Mouse (Mus musculus): ENCODE measurements at regions not wholly inside any gene's neighbourhood (a gene's known extent, or its start where the extent isn't known, plus 50 kb on each side); places are given as distances from the start of the nearest gene placed in this dataset.

GRCm38 (mm10) chr13:5306688-5307087 lies 554.6 kb upstream of the Klf6 start:
- Histone ChIP-seq H3K4me3 (ENCODE audit: low read length) (no peak overlapping the region), H3K9ac (ENCODE audit: low read depth, low read length) (no peak overlapping the region), H3K27me3 (ENCODE audit: control insufficient read depth, insufficient read depth, low read length) (no peaks in the 10 kb centered on the region), H3K4me1 (ENCODE audit: control insufficient read depth, insufficient read depth, low read length) (no peaks in the 10 kb centered on the region), H3K4me2 (replicated peaks; ENCODE audit: low read depth, low read length) (no peak overlapping the region), H3K27ac (ENCODE audit: low read depth, low read length) (no peak overlapping the region), H3K36me3 (ENCODE audit: control insufficient read depth, insufficient read depth, low read length) (no peaks in the 10 kb centered on the region), H3K9me3 (ENCODE audit: control insufficient read depth, low read length) (no peaks in the 10 kb centered on the region)
- ATAC-seq (ENCODE audit: low FRiP score, low TSS enrichment), result no peak
- WGBS, result 75% methylated on average over 4 of the region's 4 CpGs

DNA sequence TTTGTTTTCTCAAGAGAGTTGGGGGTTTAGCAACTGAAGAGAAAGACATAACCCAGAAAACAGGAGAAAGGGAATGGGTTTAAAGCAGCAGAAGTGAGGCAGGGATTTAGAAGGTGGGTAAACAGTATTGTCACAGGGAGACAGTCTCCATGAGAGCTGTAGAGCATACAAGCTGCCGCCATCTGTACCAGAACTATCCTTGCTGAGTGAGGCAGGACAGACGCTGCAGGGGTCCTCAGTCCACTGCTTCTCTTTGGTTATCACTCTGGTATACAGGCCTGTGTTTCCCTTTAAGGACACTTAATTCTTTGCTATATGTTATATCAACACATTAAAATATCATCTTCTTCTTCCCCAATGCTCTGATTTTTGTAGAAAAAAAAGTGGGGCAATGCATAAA lies 548.0 kb upstream of the Klf6 start:
- H3K9ac ChIP-seq (ENCODE audit: low read depth, low read length), result no peak overlapping the region
- H3K4me3 ChIP-seq (ENCODE audit: low read length), result no peak overlapping the region
- H3K36me3 ChIP-seq (ENCODE audit: control insufficient read depth, insufficient read depth, low read length), result no peaks in the 10 kb centered on the region
- no peak overlapping the region for H3K4me2 ChIP-seq (replicated peaks; ENCODE audit: low read depth, low read length)
- ATAC-seq (ENCODE audit: low FRiP score, low TSS enrichment), result no peak
- H3K4me1 ChIP-seq (ENCODE audit: control insufficient read depth, insufficient read depth, low read length), result no peaks in the 10 kb centered on the region
- no peaks in the 10 kb centered on the region for H3K9me3 ChIP-seq (ENCODE audit: control insufficient read depth, low read length)
- no peak overlapping the region for H3K27ac ChIP-seq (ENCODE audit: low read depth, low read length)
- 46% methylated on average over 2 of the region's 2 CpGs for WGBS
- H3K27me3 ChIP-seq (ENCODE audit: control insufficient read depth, insufficient read depth, low read length), result no peaks in the 10 kb centered on the region

DNA sequence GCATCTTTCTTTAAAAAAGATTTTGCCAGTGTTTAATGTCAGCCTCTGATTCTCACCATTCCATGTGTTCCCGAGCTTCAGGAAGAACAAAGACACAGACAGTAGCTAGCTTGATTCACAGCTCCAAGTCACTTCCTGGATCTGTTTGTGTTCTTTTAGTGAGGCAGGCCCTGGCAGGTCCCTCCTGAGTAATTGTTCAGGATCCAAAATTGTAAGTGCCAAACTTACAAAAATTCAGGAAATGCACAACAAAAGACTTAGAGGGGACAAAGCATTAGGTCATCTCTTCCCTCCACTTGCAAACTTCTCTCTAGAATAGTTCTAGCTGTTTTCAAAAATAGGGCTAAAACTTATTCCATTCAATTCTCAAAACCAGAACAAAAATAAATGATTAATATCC lies 546.3 kb upstream of the Klf6 start:
- no peaks in the 10 kb centered on the region for H3K36me3 ChIP-seq (ENCODE audit: control insufficient read depth, insufficient read depth, low read length)
- no peak overlapping the region for H3K27ac ChIP-seq (ENCODE audit: low read depth, low read length)
- no peaks in the 10 kb centered on the region for H3K9me3 ChIP-seq (ENCODE audit: control insufficient read depth, low read length)
- no peak overlapping the region for H3K4me3 ChIP-seq (ENCODE audit: low read length)
- ATAC-seq (ENCODE audit: low FRiP score, low TSS enrichment), result no peak
- no peak overlapping the region for H3K4me2 ChIP-seq (replicated peaks; ENCODE audit: low read depth, low read length)
- no peaks in the 10 kb centered on the region for H3K27me3 ChIP-seq (ENCODE audit: control insufficient read depth, insufficient read depth, low read length)
- H3K9ac ChIP-seq (ENCODE audit: low read depth, low read length), result no peak overlapping the region
- WGBS, result 45% methylated on average over 1 of the region's 1 CpGs
- H3K4me1 ChIP-seq (ENCODE audit: control insufficient read depth, insufficient read depth, low read length), result no peaks in the 10 kb centered on the region

- no peak overlapping the region for H3K4me3 ChIP-seq (ENCODE audit: low read length)
- no peaks in the 10 kb centered on the region for H3K36me3 ChIP-seq (ENCODE audit: control insufficient read depth, insufficient read depth, low read length)
- ATAC-seq (ENCODE audit: low FRiP score, low TSS enrichment), result no peak
- no peaks in the 10 kb centered on the region for H3K27me3 ChIP-seq (ENCODE audit: control insufficient read depth, insufficient read depth, low read length)
- no peak overlapping the region for H3K9ac ChIP-seq (ENCODE audit: low read depth, low read length)
- H3K4me2 ChIP-seq (replicated peaks; ENCODE audit: low read depth, low read length), result no peak overlapping the region
- no peaks in the 10 kb centered on the region for H3K9me3 ChIP-seq (ENCODE audit: control insufficient read depth, low read length)
- WGBS, result 71% methylated on average over 5 of the region's 5 CpGs
- H3K4me1 ChIP-seq (ENCODE audit: control insufficient read depth, insufficient read depth, low read length), result no peaks in the 10 kb centered on the region
- H3K27ac ChIP-seq (ENCODE audit: low read depth, low read length), result no peak overlapping the region
Observed at GRCm38 (mm10) chr13:5317941-5318856, 543.1 kb upstream of the Klf6 start.

GRCm38 (mm10) chr13:5345712-5346111 lies 515.6 kb upstream of the Klf6 start:
- Histone ChIP-seq H3K4me2 (replicated peaks; ENCODE audit: low read depth, low read length) (no peak overlapping the region), H3K4me1 (ENCODE audit: control insufficient read depth, insufficient read depth, low read length) (no peaks in the 10 kb centered on the region), H3K9ac (ENCODE audit: low read depth, low read length) (no peak overlapping the region), H3K9me3 (ENCODE audit: control insufficient read depth, low read length) (no peaks in the 10 kb centered on the region), H3K4me3 (ENCODE audit: low read length) (no peak overlapping the region), H3K27ac (ENCODE audit: low read depth, low read length) (no peak overlapping the region), H3K27me3 (ENCODE audit: control insufficient read depth, insufficient read depth, low read length) (no peaks in the 10 kb centered on the region), H3K36me3 (ENCODE audit: control insufficient read depth, insufficient read depth, low read length) (no peaks in the 10 kb centered on the region)
- WGBS, result 64% methylated on average over 4 of the region's 4 CpGs
- ATAC-seq (ENCODE audit: low FRiP score, low TSS enrichment), result no peak

DNA sequence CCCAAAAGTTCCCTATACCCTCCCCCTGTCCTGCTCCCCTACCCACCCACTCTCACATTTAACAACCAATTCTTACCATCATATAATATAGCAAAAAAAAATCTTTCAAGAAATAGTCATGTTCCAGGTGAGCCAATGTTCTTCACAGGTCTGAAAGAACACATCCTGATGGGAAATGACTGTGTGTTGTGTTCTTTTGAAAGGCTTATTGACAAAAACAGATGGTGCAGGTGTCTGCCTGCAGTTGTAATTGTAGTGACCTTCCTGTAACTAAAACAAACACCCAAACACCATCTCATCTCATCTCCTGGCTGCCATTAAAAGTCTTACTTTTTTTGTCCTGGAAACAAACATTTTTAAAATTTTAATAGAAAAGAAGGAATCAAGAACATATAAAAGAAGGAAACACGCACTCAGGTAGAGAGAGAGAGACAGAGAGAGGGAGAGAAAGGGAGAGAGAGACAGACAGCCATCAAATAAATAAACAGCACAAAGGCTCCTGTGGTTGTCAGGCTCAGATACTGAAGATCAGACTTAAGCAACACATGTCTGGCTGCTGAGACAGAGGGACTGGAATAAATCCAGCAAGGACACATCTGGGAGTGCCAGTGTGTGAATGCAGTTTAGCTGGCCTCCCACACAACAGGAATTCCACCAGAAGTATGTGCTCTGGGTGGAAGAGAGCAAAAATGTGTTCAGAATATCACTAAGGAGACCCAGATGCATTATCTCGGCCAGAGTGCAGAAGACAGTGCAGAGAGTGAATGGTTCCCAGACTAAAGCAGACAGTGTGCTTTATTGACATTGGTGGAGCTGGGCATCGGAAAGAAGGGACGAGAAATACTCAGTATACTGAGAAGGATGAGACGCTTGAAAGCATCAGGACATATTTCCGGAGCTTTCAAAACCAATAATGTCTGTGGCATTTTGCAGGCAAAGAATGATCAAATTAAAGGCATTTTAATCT lies 513.5 kb upstream of the Klf6 start:
- 68% methylated on average over 6 of the region's 6 CpGs for WGBS
- Histone ChIP-seq H3K36me3 (ENCODE audit: control insufficient read depth, insufficient read depth, low read length) (no peaks in the 10 kb centered on the region), H3K27me3 (ENCODE audit: control insufficient read depth, insufficient read depth, low read length) (no peaks in the 10 kb centered on the region), H3K27ac (ENCODE audit: low read depth, low read length) (no peak overlapping the region), H3K9ac (ENCODE audit: low read depth, low read length) (no peak overlapping the region), H3K4me3 (ENCODE audit: low read length) (no peak overlapping the region), H3K9me3 (ENCODE audit: control insufficient read depth, low read length) (no peaks in the 10 kb centered on the region), H3K4me2 (replicated peaks; ENCODE audit: low read depth, low read length) (no peak overlapping the region), H3K4me1 (ENCODE audit: control insufficient read depth, insufficient read depth, low read length) (no peaks in the 10 kb centered on the region)
- no peak for ATAC-seq (ENCODE audit: low FRiP score, low TSS enrichment)

DNA sequence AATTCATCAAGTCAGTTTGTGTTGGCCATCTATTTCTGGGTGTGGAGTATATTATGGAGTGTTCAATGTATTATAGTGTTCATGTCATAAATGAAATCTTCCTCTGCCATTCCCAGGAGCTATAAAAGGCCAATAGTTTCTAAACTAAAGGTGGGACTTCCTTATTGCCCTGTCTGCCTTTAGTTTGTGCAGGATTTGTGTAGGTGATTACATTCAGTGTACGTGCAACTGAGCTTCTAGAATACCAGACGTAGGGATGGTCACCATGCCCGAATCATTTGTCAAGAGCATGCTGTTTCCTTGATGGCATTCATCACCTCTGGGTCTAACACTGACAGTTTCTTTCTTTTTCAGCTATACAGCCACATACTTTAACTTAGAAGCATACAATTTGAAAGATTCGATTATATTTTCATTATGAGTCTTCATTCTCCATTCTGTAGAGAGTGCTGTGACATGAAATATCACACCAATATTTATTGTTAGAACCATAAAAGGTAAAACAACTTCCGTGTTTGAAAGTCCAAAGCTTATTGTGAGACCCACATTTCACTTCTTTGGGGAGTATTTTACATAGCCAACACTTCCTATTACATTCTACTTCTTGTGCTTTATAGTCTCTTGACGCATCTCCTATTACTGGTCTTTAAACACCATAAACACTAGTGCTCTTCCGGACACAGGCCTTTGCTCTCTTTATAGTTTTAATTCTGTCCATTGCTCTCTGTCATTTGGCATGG lies 494.1 kb upstream of the Klf6 start:
- no peaks in the 10 kb centered on the region for H3K9me3 ChIP-seq (ENCODE audit: control insufficient read depth, low read length)
- no peak for ATAC-seq (ENCODE audit: low FRiP score, low TSS enrichment)
- no peak overlapping the region for H3K4me2 ChIP-seq (replicated peaks; ENCODE audit: low read depth, low read length)
- WGBS, result 80% methylated on average over 7 of the region's 7 CpGs
- H3K27me3 ChIP-seq (ENCODE audit: control insufficient read depth, insufficient read depth, low read length), result no peaks in the 10 kb centered on the region
- no peak overlapping the region for H3K4me3 ChIP-seq (ENCODE audit: low read length)
- H3K9ac ChIP-seq (ENCODE audit: low read depth, low read length), result no peak overlapping the region
- H3K36me3 ChIP-seq (ENCODE audit: control insufficient read depth, insufficient read depth, low read length), result no peaks in the 10 kb centered on the region
- H3K4me1 ChIP-seq (ENCODE audit: control insufficient read depth, insufficient read depth, low read length), result no peaks in the 10 kb centered on the region
- H3K27ac ChIP-seq (ENCODE audit: low read depth, low read length), result no peak overlapping the region

DNA sequence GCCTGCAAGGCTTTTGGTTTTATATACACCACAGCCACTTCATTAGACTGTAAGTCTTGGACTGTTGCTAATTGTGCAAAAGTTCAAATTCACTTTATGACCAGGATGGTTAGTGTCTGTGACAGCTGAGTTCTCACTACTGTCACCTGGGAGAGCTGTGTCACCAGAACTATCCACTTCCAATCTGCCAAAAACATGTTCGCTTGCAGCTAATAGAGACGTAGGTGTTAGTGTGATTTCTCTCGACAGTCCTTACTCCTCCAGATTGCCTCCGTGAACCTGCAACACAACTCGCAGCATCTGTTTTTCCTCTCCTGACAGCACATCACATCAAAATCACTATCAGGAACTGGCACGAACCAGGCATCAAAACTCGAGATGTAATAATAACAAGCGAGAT lies 491.3 kb upstream of the Klf6 start:
- H3K4me3 ChIP-seq (ENCODE audit: low read length), result no peak overlapping the region
- H3K4me2 ChIP-seq (replicated peaks; ENCODE audit: low read depth, low read length), result no peak overlapping the region
- no peaks in the 10 kb centered on the region for H3K9me3 ChIP-seq (ENCODE audit: control insufficient read depth, low read length)
- no peak for ATAC-seq (ENCODE audit: low FRiP score, low TSS enrichment)
- no peak overlapping the region for H3K9ac ChIP-seq (ENCODE audit: low read depth, low read length)
- H3K27me3 ChIP-seq (ENCODE audit: control insufficient read depth, insufficient read depth, low read length), result no peaks in the 10 kb centered on the region
- H3K27ac ChIP-seq (ENCODE audit: low read depth, low read length), result no peak overlapping the region
- H3K4me1 ChIP-seq (ENCODE audit: control insufficient read depth, insufficient read depth, low read length), result no peaks in the 10 kb centered on the region
- 63% methylated on average over 8 of the region's 8 CpGs for WGBS
- no peaks in the 10 kb centered on the region for H3K36me3 ChIP-seq (ENCODE audit: control insufficient read depth, insufficient read depth, low read length)

Data from kidney, embryonic 14.5 days (tissue).